In the genomic region with DNA sequence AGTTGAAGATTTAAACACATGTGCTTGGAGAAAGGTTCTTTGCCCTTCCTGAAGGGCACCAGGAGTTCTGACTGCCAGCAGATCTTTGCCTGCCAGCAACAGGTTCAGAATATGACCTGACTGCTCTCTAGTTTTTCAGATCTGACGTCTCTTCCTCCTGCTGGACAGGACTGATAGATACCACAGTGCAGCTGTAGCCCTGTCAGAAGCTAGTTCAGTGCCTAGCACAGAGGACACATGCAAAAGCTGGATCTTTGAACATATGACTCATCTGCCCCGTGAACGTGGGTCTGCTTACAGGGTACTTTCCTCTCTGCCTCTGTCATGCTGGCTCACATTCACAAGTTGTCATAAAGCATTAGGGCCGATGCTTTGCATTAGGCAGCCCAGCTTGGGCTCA, we compare ENCODE assay signal across 9 mouse cellular contexts. TPM values are rescaled to one million over a fixed set of nuclear protein-coding genes. Genes with fewer than 3 reads are reported as not detected.
DNase-seq lines count a peak whose midpoint lies in the region; ATAC-seq and TF ChIP-seq lines count a peak whose summit lies in the region.
"Had no signal": no experiment of that assay in that cellular context is flagged by ENCODE, and none has a peak within 500 bp of the region (broad histone marks: within the 10 kb centered on the region; RNA-seq: fewer than 3 reads in every experiment).

No protein-coding gene starts in this region.

- CTCF ChIA-PET in Patski (lab: Charles Lee) = no interaction called here

- ATAC-seq in Patski = no peak
- no peak for ATAC-seq in heart, embryonic 14.5 days (ENCODE audit: insufficient number of reproducible peaks, insufficient read depth, low FRiP score, low read depth)
- no peak for ATAC-seq in cerebellum, adult (ENCODE audit: insufficient number of reproducible peaks, low FRiP score, low TSS enrichment)

- peak; percentile 8 for DNase-seq in left cerebral cortex, postnatal 4 days
- no peak for DNase-seq in left cerebral cortex, adult 11 months (ENCODE audit: low spot score)
- DNase-seq in Patski (ENCODE audit: low read depth, low spot score) = no peak
- no peak for DNase-seq in left cerebral cortex, adult 18-20 months (ENCODE audit: low spot score in 2 of 2)
- DNase-seq: right cerebral cortex, postnatal 14 days had no signal

- H3K9me3 ChIP-seq in heart, embryonic 14.5 days (ENCODE audit: control insufficient read depth, low read length) = no peaks in the 10 kb centered on the region
- H3K9me3 ChIP-seq: midbrain, embryonic 12.5 days had no signal

- H3K9ac ChIP-seq in heart, embryonic 14.5 days (ENCODE audit: low read length) = peak overlapping the region; percentile 63
- H3K9ac ChIP-seq: midbrain, embryonic 12.5 days had no signal

- H3K4me3 ChIP-seq in heart, embryonic 14.5 days (ENCODE audit: control insufficient read depth in 1 of 2, insufficient read depth in 1 of 2, low read depth in 1 of 2, low read length in 2 of 2) = peak overlapping the region; percentile 2 to 8; a peak in 2 of 4 replicates
- H3K4me3 ChIP-seq in myocyte = no peak overlapping the region
- H3K4me3 ChIP-seq: midbrain, embryonic 12.5 days had no signal

- peaks cover 56% of the 10 kb centered on the region for H3K79me2 ChIP-seq in myocyte (ENCODE audit: control insufficient read depth, insufficient read depth)

- H3K27me3 ChIP-seq in Patski (no peaks in the 10 kb centered on the region), myocyte (ENCODE audit: control insufficient read depth, insufficient read depth, insufficient read length) (no peaks in the 10 kb centered on the region)
- no peaks in the 10 kb centered on the region for H3K27me3 ChIP-seq in heart, embryonic 14.5 days (ENCODE audit: control insufficient read depth, insufficient read depth, low read length)
- H3K27me3 ChIP-seq: midbrain, embryonic 12.5 days had no signal

- 26% methylated on average over 4 of the region's 4 CpGs for WGBS in heart, embryonic 14.5 days

- intact Hi-C loops in left cerebral cortex, postnatal 4 days (cut with DNase I) = no loop called here

- H3K4me2 ChIP-seq in heart, embryonic 14.5 days (ENCODE audit: low read length) = peak overlapping the region; percentile 72
- peak overlapping the region; percentile 15 for H3K4me2 ChIP-seq in myocyte (ENCODE audit: low read depth)
- H3K4me2 ChIP-seq: midbrain, embryonic 12.5 days had no signal

- no peak for TF ChIP-seq POLR2A in myocyte (IDR thresholded peaks at IDR 0.05; ENCODE audit: insufficient read length, low read depth)

- no peaks in the 10 kb centered on the region for H3K36me3 ChIP-seq in heart, embryonic 14.5 days (ENCODE audit: control insufficient read depth, insufficient read depth, low read length)
- H3K36me3 ChIP-seq in myocyte (ENCODE audit: control insufficient read depth, insufficient read depth) = no peaks in the 10 kb centered on the region
- H3K36me3 ChIP-seq: midbrain, embryonic 12.5 days had no signal

- H3K4me1 ChIP-seq in heart, embryonic 14.5 days (ENCODE audit: control insufficient read depth in 2 of 2, insufficient read depth in 2 of 2, low read length in 2 of 2) = peaks cover 28 to 57% of the 10 kb centered on the region in 2 experiments

- peak overlapping the region; percentile 66 to 73 for H3K27ac ChIP-seq in heart, embryonic 14.5 days (replicated peaks in 1 of 2; ENCODE audit: control insufficient read depth in 1 of 2, insufficient read depth in 1 of 2, low read depth in 2 of 2, low read length in 2 of 2)
- H3K27ac ChIP-seq: midbrain, embryonic 12.5 days had no signal

- TF ChIP-seq CTCF in Patski (IDR thresholded peaks at IDR 0.05) = peak; percentile 13

- H3ac ChIP-seq in myocyte (ENCODE audit: control insufficient read depth, insufficient read length) = no peak overlapping the region

- POLR2A ChIA-PET in Patski (lab: Charles Lee) = interaction anchor here (1.1 kb wide), 1 partner anchor 14 kb away, joined by 4 read pairs; no protein-coding TSS in a partner anchor

- in situ Hi-C loops in Patski (cut with MboI; ENCODE audit: low pct_unique_long_range_greater_than_20kb) = no loop called here

TF ChIP-seq in myocyte, 11 proteins besides CTCF, POLR2A, EP300 and RAD21:
- TF ChIP-seq SRF (IDR thresholded peaks at IDR 0.05; ENCODE audit: control insufficient read depth, insufficient read length, low read depth) = no peak
- TF ChIP-seq TCF3 (IDR thresholded peaks at IDR 0.05; ENCODE audit: insufficient read length, low read depth) = no peak
- peak in 1 of 3 experiments; percentile 1 for TF ChIP-seq MYOG (IDR thresholded peaks at IDR 0.05; ENCODE audit: control insufficient read depth in 1 of 3, insufficient read depth in 1 of 3, insufficient read length in 2 of 3, low read depth in 2 of 3)

RNA-seq across cellular contexts. Expression of a gene that starts 3.0 kb away (rescaled TPM):
- total RNA-seq in left cerebral cortex, postnatal 4 days (2021) = 10 to 100 TPM; 33.0 to 33.1 TPM
- polyA plus RNA-seq in Patski (2021) (19.1 TPM), myocyte (2012; fragmentation: generic; extraction: Trizol) (4.4 TPM)
- polyA plus RNA-seq in heart, embryonic 14.5 days (2014; fragmentation: Nextera tagmentation; extraction: Ambion mirVana) = 21.6 and 22.7 TPM in 2 replicates
- 10 to 100 TPM; 37.7 to 45.7 TPM for total RNA-seq in left cerebral cortex, adult 18-20 months (2021)

RNA-seq across cellular contexts. Expression of a gene that starts 45.9 kb away (rescaled TPM):
- total RNA-seq in left cerebral cortex, postnatal 4 days (2021) = 10 to 100 TPM; 58.8 to 61.8 TPM
- polyA plus RNA-seq in Patski (2021) = not detected
- 0.12 and 0.23 TPM in 2 replicates for polyA plus RNA-seq in heart, embryonic 14.5 days (2014; fragmentation: Nextera tagmentation; extraction: Ambion mirVana)
- not detected for polyA plus RNA-seq in myocyte (2012; fragmentation: generic; extraction: Trizol)
- 100 to 1,000 TPM; 209 to 220 TPM for total RNA-seq in left cerebral cortex, adult 18-20 months (2021)
